Mouse (Mus musculus): ENCODE measurements around the gene Klf8.

Gene Klf8

GRCm38 (mm10) chrX:153439573-153439972, 202.3 kb downstream of the Klf8 start:
- DNase-seq (ENCODE audit: low read depth, low spot score) = no peak

- DNase-seq (ENCODE audit: low read depth, low spot score) = no peak
Observed at GRCm38 (mm10) chrX:153440018-153440417, 202.8 kb downstream of the Klf8 start.

Measured in ZHBTc4 (cell line).